In the genomic region with DNA sequence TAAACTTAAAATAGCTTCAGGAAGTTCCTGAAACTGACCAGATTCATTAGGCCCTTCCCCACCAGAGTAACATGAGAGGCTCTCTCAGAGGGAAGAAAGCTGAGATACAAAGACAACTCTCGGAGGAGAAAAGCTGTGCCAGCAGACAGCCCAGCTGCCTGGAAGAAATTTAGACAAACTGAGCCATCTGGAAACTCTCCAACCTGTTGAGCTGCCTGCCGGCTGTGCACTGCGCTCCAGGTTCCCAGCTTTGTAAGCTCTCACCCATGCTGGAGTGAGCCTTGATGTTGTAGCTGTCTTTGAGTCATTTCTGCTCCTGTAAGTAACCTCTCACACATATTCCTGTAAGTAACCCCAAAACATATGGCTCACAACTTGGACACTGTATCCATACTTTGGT, we compare ENCODE assay signal across 14 mouse cellular contexts. TPM values are rescaled to one million over a fixed set of nuclear protein-coding genes. Genes with fewer than 3 reads are reported as not detected.
A peak's percentile ranks its signal among the peaks of the same experiment; 100 is the strongest.
DNase-seq lines count a peak whose midpoint lies in the region; ATAC-seq and TF ChIP-seq lines count a peak whose summit lies in the region.
"Had no signal": no experiment of that assay in that cellular context is flagged by ENCODE, and none has a peak within 500 bp of the region (broad histone marks: within the 10 kb centered on the region; RNA-seq: fewer than 3 reads in every experiment).

No protein-coding gene starts in this region.

- no peaks in the 10 kb centered on the region for H3K27me3 ChIP-seq in embryonic facial prominence, embryonic 10.5 days (replicated peaks; ENCODE audit: low read depth, poor library complexity, severe bottlenecking)
- no peaks in the 10 kb centered on the region for H3K27me3 ChIP-seq in kidney, embryonic 16.5 days (ENCODE audit: insufficient read depth, low read length)
- H3K27me3 ChIP-seq: heart, embryonic 13.5 days; megakaryocyte, embryonic 14.5 days had no signal

- DNase-seq in left cerebral cortex, postnatal 10 days (ENCODE audit: extremely low spot score in 1 of 2, low spot score in 2 of 2) = peak; percentile 45 to 73
- no peak for DNase-seq in left cerebral cortex, adult 2 months (ENCODE audit: extremely low spot score in 1 of 2, low spot score in 2 of 2)
- peak; percentile 57 for DNase-seq in NIH3T3 (ENCODE audit: low read depth)
- peak; percentile 39 for DNase-seq in embryonic facial prominence, embryonic 10.5 days (ENCODE audit: low spot score)
- DNase-seq in left cerebral cortex, postnatal 14 days (ENCODE audit: low spot score in 2 of 2) = peak; percentile 63 to 67
- no peak for DNase-seq in spleen, postnatal 14 days (ENCODE audit: low spot score in 2 of 2)
- DNase-seq: adrenal gland, postnatal 36 days; cerebellum, postnatal 25 days had no signal

- H3K4me1 ChIP-seq in embryonic facial prominence, embryonic 10.5 days = peaks cover 48% of the 10 kb centered on the region
- H3K4me1 ChIP-seq in kidney, embryonic 16.5 days (ENCODE audit: insufficient read depth, low read length) = peaks cover 38% of the 10 kb centered on the region

- no peak overlapping the region for H3K27ac ChIP-seq in left cerebral cortex, adult 2 months
- H3K27ac ChIP-seq in embryonic facial prominence, embryonic 10.5 days (replicated peaks) = no peak overlapping the region
- H3K27ac ChIP-seq in kidney, embryonic 16.5 days (ENCODE audit: low read length) = no peak overlapping the region
- H3K27ac ChIP-seq: heart, embryonic 13.5 days had no signal

- no peak overlapping the region for H3K4me3 ChIP-seq in left cerebral cortex, adult 2 months
- H3K4me3 ChIP-seq in embryonic facial prominence, embryonic 10.5 days = no peak overlapping the region
- no peak overlapping the region for H3K4me3 ChIP-seq in kidney, embryonic 16.5 days (ENCODE audit: low read length)
- H3K4me3 ChIP-seq: heart, embryonic 13.5 days had no signal

- no peak for TF ChIP-seq CTCF in left cerebral cortex, adult 2 months (IDR thresholded peaks at IDR 0.05)

- H3K36me3 ChIP-seq in embryonic facial prominence, embryonic 10.5 days (replicated peaks) = no peaks in the 10 kb centered on the region
- H3K36me3 ChIP-seq in kidney, embryonic 16.5 days (ENCODE audit: insufficient read depth, low read length) = no peaks in the 10 kb centered on the region

- no peak overlapping the region for H3K4me2 ChIP-seq in kidney, embryonic 16.5 days (replicated peaks; ENCODE audit: low read depth, low read length)
- H3K4me2 ChIP-seq: heart, embryonic 13.5 days had no signal

- intact Hi-C loops in left cerebral cortex, postnatal 10 days (cut with DNase I) = no loop called here
- intact Hi-C loops in left cerebral cortex, adult 2 months (cut with DNase I) = no loop called here
- intact Hi-C loops in left cerebral cortex, postnatal 14 days (cut with DNase I) = no loop called here

- no peak overlapping the region for H3K9ac ChIP-seq in kidney, embryonic 16.5 days (replicated peaks; ENCODE audit: low read length)
- H3K9ac ChIP-seq: heart, embryonic 13.5 days had no signal

- H3K9me3 ChIP-seq in embryonic facial prominence, embryonic 10.5 days = peaks cover 2% of the 10 kb centered on the region; the same call in 1 of the 2 replicates
- no peaks in the 10 kb centered on the region for H3K9me3 ChIP-seq in kidney, embryonic 16.5 days (ENCODE audit: low read length)

- 60% methylated on average over 3 of the region's 3 CpGs for WGBS in embryonic facial prominence, embryonic 10.5 days
- 61% methylated on average over 3 of the region's 3 CpGs for WGBS in kidney, embryonic 16.5 days

- ATAC-seq in kidney, embryonic 16.5 days (ENCODE audit: low FRiP score, low TSS enrichment) = no peak

RNA-seq across cellular contexts. Expression of a gene that starts 20.0 kb away (rescaled TPM):
- under 1 TPM in 1 of 2 experiments, not detected in 1; 0.41 TPM for total RNA-seq in left cerebral cortex, postnatal 10 days (2021)
- 1 to 10 TPM in 1 of 2 experiments, under 1 TPM in 1; 0.52 to 1.1 TPM for total RNA-seq in left cerebral cortex, adult 2 months (2021)
- not detected in 2 replicates for polyA plus RNA-seq in embryonic facial prominence, embryonic 10.5 days (2016; fragmentation: Nextera tagmentation; extraction: Ambion mirVana)
- total RNA-seq in left cerebral cortex, postnatal 14 days (2021) = under 1 TPM in 1 of 2 experiments, not detected in 1; 0.51 TPM
- 0.27 and 0.30 TPM in 2 replicates for polyA plus RNA-seq in kidney, embryonic 16.5 days (2015; fragmentation: Nextera tagmentation; extraction: Ambion mirVana)
- polyA plus RNA-seq: forebrain, embryonic 11.5 days; limb, embryonic 11.5 days; neural tube, embryonic 11.5 days had no signal

RNA-seq across cellular contexts. Expression of a gene that starts 23.2 kb away (rescaled TPM):
- 1 to 10 TPM; 2.3 to 3.3 TPM for total RNA-seq in left cerebral cortex, postnatal 10 days (2021)
- total RNA-seq in left cerebral cortex, adult 2 months (2021) = 1 to 10 TPM; 6.6 to 8.2 TPM
- polyA plus RNA-seq in embryonic facial prominence, embryonic 10.5 days (2016; fragmentation: Nextera tagmentation; extraction: Ambion mirVana) = 5.6 and 7.0 TPM in 2 replicates
- total RNA-seq in left cerebral cortex, postnatal 14 days (2021) = 1 to 10 TPM; 4.5 to 5.5 TPM
- 16.9 and 17.4 TPM in 2 replicates for polyA plus RNA-seq in kidney, embryonic 16.5 days (2015; fragmentation: Nextera tagmentation; extraction: Ambion mirVana)

Comparison
In these comparisons a context has a peak if more than half of its experiments do, and no peak if none do; other contexts are left out.
1. DNase-seq: peak in left cerebral cortex, postnatal 10 days (2 of 2), NIH3T3 (single experiment), embryonic facial prominence, embryonic 10.5 days (single experiment) and left cerebral cortex, postnatal 14 days (2 of 2); none in left cerebral cortex, adult 2 months (0 of 2) and spleen, postnatal 14 days (0 of 2).